Mouse (Mus musculus): ENCODE results near the gene Mcm3.

The Mcm3 gene

DNA sequence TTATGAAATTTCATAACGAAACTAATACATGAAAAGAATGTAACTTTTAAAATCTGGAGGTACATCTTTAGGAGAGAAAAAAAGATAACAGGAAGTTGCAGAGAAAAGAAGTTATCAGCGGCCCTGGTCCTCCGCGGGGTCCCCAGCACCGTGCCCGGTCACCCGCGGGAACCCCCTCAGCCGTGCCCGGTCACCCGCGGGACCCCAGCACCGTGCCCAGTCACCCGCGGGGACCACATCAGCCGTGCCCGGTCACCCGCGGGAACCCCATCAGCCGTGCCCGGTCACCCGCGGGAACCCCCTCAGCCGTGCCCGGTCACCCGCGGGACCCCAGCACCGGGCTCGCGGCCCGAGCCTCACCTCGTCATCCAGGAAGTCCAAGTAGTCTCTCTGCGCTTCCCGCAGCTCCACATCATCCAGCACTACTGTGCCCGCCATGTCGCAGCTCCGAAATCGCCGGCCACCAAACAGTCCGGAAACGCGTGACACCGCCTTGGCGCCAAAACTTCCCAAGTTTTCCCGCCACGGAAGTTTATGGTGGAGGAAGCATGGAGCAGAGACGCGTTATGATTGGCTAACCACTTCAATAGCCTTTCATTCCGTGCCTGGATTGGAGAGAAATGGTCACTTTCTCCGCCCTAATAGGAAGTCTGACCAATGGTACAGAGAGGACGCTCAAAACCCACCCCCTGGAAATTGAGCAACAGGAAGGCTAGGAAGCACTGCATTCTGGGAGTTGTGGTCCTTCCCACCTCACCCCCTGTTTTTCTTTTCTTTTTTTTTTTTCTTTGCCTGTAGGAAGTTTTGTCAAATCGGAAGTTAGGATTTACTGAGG is at the start of gene Mcm3:
Gene Mcm3 (minus strand): TSS at position 542 of the 835 bp plus-strand sequence.
- DNase-seq: peak; percentile 93 to 96

DNA sequence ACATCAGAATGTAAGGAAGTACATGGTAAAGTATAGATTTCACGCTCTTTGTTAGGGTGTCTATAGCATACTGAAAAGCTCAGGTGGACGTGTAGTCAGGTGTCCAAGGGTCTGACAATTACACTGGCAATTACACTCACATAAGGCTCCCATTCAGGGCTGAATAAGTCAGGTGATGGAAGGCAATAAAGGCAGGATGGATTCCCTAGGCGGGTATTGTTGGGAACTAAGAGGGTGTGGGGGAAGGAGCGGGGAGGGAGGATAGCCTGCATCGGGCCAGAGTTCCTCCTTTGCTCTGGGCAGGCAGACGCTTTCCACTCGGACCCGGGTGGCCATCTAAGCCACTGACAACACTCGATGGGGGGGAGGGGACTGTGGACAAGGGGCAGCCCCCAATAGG is 47.9 kb upstream of the Mcm3 start:
- no peak for DNase-seq

DNA sequence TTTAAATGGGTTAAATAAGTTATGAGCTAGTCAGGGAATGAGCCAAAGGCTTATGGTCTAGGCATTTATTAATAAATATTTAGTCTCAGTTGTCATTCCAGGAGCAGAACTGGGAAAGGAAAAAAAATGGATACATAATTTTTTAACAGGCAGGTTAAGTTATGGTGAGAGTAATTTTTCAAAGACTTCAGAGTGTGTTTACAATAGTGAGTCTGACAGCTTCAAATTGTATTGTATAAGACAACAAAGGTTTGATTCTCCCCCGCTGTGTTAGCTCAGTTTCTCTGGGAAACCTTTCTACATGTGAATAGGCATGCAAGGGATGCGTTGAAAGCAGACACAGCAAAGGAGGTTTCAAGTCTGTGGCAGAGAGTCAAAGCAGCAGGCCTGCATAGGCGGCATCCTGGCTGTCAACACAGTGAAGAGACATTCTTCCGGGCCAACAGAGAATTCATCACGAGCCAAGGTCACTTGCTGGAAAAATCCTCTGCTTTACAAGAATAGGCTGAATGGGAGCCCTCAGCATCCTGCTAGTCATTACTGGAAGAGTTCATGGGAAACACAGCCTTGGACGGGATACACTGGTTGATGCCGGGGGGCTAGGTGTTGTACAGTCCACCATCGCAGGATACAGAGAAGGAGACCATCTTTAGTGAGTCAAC is 47.3 kb upstream of the Mcm3 start:
- no peak for DNase-seq

DNA sequence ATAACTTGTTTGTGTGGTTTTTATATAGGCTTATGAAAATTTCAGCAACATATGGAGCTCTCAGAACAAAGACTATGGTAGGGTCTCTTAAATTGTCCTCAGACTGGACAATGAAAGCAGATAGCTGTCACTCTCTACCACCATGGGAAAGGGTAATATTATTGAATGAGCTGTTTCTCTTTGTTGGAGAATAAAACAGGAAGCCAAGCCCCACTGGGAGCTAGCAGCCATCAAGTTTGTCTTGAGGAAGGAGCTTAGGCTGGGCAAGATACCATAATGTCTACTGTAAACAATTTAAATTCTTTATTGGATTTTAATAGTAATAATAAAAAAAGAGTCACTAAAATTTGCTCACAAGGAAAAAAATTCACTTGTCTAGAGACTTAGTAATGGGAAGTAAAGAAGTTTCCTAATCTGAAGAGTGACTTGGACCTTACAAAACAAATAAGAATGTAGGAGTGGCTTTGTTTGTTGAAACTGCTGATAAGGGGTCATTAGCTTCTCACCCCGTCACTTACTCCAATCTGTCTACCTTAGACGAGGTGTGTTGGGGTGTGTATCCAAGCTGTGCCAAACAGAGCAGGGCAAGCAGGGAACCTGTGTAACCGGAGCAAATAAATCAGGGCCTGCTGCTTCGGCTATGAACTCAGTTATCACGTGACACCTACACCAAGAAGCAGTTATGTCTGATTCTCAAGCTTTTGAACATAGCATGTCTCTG is 43.5 kb upstream of the Mcm3 start:
- DNase-seq: peak; percentile 56 to 75

DNA sequence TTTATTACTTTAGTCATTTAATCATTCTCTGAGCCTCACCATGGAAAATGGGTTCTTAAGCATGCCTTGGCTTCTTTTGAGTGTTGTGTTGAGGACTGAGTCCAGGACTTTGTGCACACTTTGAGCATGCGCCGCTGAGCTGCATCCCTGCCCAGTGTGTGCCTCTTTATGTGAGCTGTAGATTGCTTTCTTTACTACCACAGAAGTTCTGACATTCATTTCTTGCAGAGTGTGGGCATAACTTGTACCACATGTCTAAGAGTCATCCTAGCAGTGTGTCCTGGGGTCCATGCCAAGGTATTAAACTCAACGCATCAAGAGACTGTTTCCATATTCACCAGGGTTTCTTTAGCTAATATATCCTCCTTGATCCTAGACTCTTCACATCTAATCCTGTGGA is 41.8 kb upstream of the Mcm3 start:
- no peak for DNase-seq

DNA sequence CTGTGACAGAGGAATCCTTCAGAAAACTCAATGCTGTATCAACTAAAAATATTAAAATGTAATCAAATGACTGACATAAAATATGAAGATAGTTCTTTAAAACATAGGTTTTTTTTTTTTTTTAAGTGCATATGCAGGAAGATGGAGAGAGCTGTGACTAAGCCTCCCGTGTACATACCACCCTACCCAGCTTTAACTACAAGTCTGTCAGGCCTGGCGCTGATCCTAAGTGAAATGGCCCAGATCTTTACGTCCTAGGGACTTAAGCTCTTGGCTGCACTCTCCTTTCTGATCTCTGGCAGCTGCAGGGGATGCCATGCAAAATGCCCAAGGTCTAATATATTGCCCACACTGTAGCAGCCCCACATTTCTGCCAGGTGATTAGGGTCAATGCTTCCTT is 40.7 kb upstream of the Mcm3 start:
- no peak for DNase-seq

DNA sequence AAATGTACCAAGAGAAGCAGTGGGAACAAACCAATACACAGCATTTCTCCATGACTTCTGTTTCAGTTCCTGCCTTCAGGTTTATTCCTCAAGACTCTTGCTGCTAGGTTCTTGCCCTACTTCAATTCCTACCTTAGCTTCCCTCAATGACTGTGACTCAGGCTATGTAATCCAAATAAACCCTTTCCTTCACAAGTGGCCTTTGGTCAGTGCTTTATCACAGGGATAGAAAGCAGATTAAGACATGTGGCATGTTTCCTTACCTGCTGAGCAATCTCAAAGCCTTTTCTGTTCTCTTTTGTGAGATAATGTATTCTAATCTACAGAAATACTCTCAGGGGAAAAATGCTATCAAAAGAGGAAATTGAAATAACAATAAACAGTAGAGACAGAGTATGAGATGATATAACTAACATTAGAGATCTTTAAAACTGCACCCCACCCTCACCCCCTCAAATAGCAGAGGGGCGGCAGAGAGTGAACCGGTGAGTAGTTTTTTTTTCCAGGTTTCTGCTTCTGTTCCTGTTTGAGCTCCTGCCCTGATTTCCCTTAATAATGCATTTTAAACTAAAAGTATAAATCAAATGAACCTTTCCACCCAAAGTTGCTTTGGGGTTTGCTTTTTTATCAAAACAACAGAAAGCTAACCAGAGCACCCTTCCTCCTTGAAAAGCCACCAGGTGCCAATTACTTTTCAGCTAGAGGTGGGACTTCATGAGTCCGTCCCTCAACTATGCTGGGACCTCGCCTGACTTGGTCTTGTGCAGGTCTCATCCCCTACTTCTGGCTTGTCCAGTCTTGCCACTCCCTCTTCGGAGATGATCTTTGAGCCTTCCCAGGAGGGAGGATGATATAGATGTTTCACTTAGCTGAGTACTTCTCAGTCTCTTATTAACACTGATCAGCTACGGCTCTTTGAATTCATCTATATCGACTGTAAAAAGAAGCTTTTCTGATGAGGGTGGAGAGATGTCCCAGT is 37.1 kb upstream of the Mcm3 start:
- DNase-seq: no peak

DNA sequence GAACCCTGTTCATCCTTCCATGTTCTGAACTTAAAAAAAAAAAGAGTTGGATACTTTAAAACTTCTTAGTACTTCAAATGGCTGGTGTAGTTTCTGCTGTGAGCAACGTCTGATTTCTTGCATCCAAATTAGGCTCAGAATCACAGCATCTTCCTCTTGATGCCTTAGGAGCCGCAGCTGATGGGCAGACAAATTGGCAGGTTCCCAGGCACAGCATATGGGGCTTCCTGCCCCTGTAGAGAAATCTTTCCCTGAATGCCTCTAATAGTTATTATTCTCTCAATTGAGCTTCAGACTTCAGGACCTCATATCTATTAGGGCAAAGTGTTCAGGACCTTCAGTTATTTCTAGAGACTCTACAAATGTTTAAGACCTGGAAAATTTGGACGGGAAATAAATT is 19.8 kb upstream of the Mcm3 start:
- DNase-seq: no peak

DNA sequence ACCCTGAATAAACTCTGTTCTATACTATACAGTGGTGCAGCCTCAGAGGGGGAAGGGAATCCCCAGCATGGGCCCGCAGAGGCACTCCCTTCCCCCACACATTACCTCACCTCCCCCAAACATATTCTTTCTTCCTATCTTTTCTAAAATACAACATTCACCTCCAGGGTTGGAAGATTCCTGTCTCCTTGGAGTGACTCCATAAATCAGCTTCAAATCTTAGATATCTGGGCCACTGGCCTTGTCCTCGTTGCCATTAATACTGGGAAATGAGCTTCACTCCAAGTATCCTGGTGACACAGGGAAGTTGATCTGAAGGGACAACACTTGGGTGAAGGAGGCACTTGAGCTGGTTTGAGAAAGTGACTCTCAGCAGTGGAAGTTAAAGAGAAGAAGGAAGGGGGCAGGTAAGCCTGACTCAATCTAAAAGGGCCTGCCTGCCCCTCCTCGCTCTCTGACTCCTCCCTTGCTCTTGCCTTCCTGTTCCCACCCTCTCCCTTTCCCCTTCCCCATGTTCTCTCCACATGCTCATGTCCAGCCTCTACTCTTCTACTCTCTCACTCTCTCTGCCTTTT is 16.5 kb upstream of the Mcm3 start:
- peak; percentile 32 to 55 for DNase-seq

DNA sequence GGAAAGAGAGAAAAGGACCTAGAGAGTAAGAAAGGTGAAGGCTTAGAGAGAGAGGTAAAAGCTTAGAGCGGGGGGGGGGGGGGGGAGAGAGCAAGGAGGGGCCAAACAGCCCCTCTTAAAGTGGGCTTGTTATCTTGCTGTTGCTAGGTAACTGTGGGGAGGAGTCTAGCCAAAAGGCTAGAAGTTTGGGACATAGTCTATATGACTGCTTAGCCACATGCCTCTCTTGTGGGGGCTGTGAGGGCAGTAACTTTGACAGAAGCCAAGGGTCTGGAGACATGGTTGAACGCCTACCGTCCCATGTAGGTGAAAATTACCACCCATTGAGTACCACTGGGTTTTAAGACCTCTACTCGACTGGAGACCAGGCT is 13.0 kb upstream of the Mcm3 start:
- DNase-seq: no peak

DNA sequence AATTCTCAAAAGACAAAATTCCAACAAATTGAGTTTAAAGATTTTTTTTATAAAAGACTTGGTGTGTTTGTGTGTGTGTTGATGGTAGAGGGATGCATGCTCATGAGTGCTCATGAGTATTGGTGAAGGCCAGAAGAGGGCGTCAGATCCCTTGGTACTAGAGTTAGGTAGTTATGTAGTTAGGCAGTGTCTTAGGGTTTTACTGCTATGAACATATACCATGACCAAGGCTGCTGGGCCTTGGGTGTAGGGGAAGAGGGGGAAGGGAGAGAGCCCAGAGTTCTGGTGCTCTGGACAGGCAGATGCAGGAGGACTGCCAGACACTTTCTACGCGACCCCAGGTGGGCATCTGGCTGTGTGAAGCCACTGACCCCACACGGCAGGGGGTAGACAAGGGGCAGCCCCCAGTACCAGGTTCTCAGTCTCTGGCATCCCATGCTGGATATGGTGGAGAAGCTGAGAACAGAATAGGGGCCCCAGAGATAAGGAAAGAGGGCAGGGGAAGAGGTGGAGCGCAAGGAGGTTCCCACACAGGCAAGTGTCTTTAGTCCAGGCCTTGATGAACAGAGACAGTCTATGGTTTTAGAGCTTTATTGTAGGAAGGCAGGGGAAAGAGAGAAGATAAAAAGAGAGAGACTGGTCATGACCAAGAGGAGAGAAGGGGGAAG is 12.5 kb upstream of the Mcm3 start:
- peak in 1 of 2 experiments; percentile 9 for DNase-seq

DNA sequence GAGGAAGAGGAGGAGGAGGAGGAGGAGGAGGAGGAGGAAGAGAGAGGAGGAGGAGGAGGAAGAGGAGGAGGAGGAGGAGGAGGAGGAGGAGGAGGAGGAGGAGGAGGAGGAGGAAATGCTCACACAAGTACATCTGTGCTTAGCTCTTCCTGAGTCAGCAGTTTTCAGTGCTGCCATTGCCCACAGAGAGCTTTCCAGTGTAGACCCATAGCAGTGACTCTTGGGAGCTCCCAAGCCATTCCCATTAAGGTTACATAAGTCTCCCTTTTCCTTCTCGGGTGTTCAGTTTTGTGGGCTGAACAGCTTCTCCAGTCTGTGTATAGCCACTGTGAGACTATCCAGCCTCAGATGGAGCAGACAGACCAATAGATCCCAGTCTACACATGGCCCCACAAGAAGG is 10.4 kb upstream of the Mcm3 start:
- DNase-seq: no peak

DNA sequence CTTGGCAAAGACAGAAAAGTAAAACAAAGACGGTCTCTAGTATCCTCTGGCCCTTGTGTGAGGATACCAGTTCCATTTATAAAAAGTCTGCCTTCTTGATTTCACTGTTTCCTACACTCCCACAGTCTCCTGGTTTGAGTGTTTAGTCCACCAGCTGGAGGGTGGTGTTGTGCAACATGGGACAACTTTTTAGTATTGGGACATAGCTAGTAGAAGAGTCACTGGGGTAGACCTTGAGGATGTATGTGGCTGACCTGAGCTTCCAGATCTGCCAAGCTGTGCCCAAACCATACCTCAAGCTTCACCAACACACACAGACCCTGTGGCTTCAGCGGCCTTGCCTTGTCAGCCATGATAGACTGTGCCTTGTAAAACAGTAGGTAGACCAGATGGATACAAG is 7.9 kb upstream of the Mcm3 start:
- no peak for DNase-seq

DNA sequence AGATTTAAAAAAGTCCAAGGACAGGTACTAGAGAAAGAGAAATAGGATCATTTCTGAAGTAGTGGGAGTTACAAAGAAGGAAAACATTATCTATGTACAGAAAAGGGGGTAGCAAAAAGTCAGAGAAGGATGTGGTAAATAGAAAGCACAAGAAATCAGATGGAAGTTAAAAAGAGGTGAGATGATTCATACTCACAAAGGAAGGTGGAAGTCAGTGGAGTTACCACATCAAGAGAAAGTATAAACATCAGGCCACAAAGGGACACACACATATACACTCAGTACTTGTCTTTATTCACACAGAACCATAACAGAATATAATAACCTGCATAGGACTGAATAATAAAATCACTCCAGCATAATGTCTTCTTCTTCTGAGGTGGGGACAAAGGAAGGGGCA is 4.9 kb upstream of the Mcm3 start:
- DNase-seq: no peak

DNA sequence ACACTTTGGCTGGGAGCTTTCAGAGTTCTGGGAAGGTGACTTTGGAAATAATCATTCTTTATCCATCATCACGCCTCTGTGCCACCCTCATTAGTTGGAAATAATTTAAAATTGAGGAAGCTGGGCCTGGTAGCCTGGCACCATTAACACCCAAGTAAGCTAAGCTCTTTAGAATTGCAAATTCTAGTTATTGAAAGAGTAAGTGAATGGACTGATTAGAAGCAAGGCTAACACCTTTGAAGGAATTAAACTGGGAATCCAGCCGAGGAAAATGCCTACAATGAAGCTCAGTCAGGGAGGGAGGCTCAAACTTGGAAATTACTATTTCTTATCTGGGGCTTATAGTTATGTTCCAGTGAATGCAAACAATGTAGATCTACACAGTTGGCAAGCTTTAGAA is 3.8 kb upstream of the Mcm3 start:
- no peak for DNase-seq

DNA sequence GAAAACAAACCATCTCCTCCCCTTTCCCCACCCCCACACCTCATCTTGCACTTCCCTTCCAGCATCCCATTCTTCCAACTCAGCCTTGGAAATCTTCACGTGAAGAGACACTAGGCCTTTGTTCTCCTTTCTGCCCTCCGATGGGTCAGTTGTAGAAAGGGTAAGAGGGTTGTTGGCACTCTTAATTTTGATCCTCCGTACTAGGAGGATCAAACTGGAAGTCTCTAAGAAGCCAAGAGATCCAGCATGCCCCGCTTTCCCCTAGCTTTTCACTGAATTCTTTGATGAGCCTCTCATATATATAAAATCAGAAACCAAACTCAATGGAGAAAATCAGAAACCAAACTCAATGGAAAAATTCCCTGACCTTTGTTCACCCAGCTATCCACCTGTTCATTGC is 3.4 kb upstream of the Mcm3 start:
- DNase-seq: no peak

DNA sequence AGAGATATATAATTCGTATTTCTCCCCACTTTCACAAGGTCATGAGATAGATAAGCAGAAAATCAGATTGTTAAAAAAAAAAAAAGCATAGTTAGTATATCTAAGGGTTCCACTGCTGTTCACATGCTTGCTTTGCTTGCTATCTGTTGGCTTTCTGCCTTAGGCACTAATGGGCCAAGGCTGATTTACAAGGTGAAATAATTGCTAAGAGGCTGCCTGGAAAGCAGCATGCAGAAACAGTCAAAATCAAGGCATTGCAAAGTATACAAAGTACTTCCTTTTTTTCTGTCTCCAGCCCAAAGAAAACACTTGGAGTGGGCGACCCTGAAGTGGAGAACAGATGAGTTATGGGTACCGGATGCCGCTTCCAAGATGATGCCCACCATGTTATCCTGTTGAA is 847 bp upstream of the Mcm3 start:
- DNase-seq: no peak

DNA sequence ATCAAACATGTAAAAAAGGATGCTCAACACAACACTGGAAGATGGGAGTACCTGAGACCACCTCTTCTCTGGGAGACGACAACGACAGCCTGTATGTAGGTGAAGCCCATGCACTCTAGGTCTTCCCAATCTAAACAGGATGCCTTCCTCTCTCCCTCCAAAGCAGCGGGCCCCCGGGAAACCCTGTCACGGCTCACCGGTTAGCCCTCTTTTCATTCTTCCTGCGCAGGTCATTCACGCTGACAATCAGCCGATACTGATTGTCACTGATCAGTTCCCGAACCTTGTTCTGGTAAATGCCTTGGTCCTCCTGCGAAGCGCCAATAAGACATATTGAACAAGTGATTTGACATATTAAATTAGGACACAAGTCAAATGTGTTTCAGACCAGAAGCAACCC is 2.5 kb downstream of the Mcm3 start:
- no peak for DNase-seq

DNA sequence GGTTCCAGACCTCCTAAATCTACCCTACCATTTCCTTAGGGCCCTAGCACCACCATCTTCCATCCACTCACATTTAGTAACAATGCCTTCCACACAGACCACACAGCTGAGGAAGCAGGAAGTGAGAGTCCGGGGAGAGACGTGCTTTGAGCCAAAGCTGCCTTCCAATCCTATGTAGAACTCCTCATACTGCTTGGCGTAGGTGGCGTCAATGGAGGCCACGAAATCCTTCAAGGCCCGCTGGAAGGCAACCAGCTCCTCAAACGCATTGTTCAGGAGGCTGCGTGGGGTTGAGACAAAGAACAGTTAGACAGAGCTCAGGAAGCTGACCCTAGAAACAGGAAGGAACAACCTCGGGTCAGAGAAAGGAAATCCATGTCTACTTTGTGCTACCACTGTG is 2.9 kb downstream of the Mcm3 start:
- no peak for DNase-seq

DNA sequence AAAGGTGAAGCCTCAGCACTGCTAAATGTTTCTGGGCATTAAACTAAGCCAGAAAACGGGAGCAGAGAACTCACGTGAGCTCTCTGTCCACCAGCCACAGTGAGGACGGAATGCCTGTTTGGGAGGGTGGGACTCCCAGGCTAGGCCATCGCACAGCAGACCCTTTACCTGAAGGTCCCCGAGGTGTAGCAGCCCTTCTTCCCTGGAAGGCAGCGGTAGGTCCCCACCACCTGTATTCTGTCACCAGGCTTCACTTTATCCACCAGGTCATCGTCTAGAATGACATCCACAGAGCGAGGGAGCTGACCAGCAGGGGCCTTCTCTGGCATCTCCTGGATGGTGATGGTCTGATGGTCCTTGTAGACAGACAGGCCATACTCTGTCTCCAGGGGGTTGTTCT is 5.6 kb downstream of the Mcm3 start:
- no peak for DNase-seq

DNA sequence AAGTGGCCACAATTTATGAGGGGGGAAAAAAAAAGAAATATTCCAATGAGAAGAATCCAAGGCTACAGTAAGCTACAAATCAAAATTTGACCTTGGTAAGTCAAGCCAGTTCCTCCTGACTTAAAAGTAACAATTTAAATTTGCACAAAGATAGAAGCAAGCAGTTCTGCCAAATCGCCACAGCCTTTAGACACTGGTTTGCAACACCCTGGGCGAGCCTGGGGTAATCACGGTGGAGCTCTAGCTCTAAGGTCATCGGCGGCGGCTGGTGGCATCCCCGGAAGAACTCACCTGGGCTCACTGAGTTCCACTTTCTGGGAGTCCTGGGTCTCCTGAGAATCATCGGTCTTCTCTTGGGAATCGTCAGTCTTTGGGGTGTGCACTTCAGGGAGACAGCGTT is 15.6 kb downstream of the Mcm3 start:
- DNase-seq: no peak
